Mouse (Mus musculus): ENCODE measurements around the gene Dpf1.

- no peak for TF ChIP-seq TBP (IDR thresholded peaks at IDR 0.05; ENCODE audit: low read depth, low read length)
- no peak for TF ChIP-seq ZNF384 (IDR thresholded peaks at IDR 0.05; ENCODE audit: low read depth, low read length)
- no peak for TF ChIP-seq HCFC1 (IDR thresholded peaks at IDR 0.05; ENCODE audit: low read depth, low read length)
- TF ChIP-seq RAD21 (IDR thresholded peaks at IDR 0.05; ENCODE audit: low read depth, low read length): no peak
Observed at GRCm38 (mm10) chr7:29263831-29264230, 39.9 kb upstream of the Dpf1 start.
